Mouse (Mus musculus): ENCODE measurements at regions not wholly inside any gene's neighbourhood (a gene's known extent, or its start where the extent isn't known, plus 50 kb on each side); places are given as distances from the start of the nearest gene placed in this dataset.

- TF ChIP-seq CTCF (IDR thresholded peaks at IDR 0.05; ENCODE audit: borderline replicate concordance, insufficient read depth, low read depth, low read length) (no peak), POLR2A (IDR thresholded peaks at IDR 0.05; ENCODE audit: borderline replicate concordance, insufficient read depth, low read length) (no peak)
Observed at GRCm38 (mm10) chr12:95576772-95577171, 115.3 kb upstream of the Flrt2 start.
